Mouse (Mus musculus): ENCODE results near the gene Pex16. TPM values are rescaled to one million over a fixed set of nuclear protein-coding genes. Genes with fewer than 3 reads are reported as not detected.

The Pex16 gene
- polyA plus RNA-seq, 1 experiment from 2014 or later, result 23.7 TPM

- no peak overlapping the region for H3K4me2 ChIP-seq (ENCODE audit: low read depth, low read length)
- no peak overlapping the region for H3K9ac ChIP-seq (ENCODE audit: low read depth, low read length)
- H3K9me3 ChIP-seq (replicated peaks; ENCODE audit: control insufficient read depth, low read length), result no peaks in the 10 kb centered on the region
- 70% methylated on average over 4 of the region's 4 CpGs for WGBS (ENCODE audit: insufficient replicate concordance)
- no peak overlapping the region for H3K4me3 ChIP-seq (ENCODE audit: low read depth, low read length)
- no peak overlapping the region for H3K27ac ChIP-seq (ENCODE audit: low read length)
- peaks cover 25% of the 10 kb centered on the region for H3K36me3 ChIP-seq (ENCODE audit: control insufficient read depth, insufficient read depth)
- peaks cover 3% of the 10 kb centered on the region; the same call in 1 of the 2 replicates for H3K27me3 ChIP-seq (ENCODE audit: control insufficient read depth, insufficient read depth, low read depth, low read length)
- no peak for ATAC-seq (ENCODE audit: low read depth)
- H3K4me1 ChIP-seq (ENCODE audit: control insufficient read depth, low read depth, low read length), result no peaks in the 10 kb centered on the region
These were observed 8.3 kb downstream of the Pex16 start for GRCm38 (mm10) chr2:92382759-92383158.

GRCm38 (mm10) chr2:92384101-92384500, 9.6 kb downstream of the Pex16 start:
- H3K4me2 ChIP-seq (ENCODE audit: low read depth, low read length), result no peak overlapping the region
- H3K4me3 ChIP-seq (ENCODE audit: low read depth, low read length), result no peak overlapping the region
- H3K4me1 ChIP-seq (ENCODE audit: control insufficient read depth, low read depth, low read length), result no peaks in the 10 kb centered on the region
- H3K27ac ChIP-seq (ENCODE audit: low read length), result no peak overlapping the region
- 53% methylated on average over 4 of the region's 4 CpGs for WGBS (ENCODE audit: insufficient replicate concordance)
- ATAC-seq (ENCODE audit: low read depth), result no peak
- H3K9ac ChIP-seq (ENCODE audit: low read depth, low read length), result no peak overlapping the region
- no peaks in the 10 kb centered on the region for H3K9me3 ChIP-seq (replicated peaks; ENCODE audit: control insufficient read depth, low read length)
- H3K36me3 ChIP-seq (ENCODE audit: control insufficient read depth, insufficient read depth), result peaks cover 16% of the 10 kb centered on the region
- peaks cover 17% of the 10 kb centered on the region for H3K27me3 ChIP-seq (ENCODE audit: control insufficient read depth, insufficient read depth, low read depth, low read length)

GRCm38 (mm10) chr2:92385113-92386051, 10.9 kb downstream of the Pex16 start:
- Histone ChIP-seq H3K9ac (ENCODE audit: low read depth, low read length) (no peak overlapping the region), H3K27me3 (ENCODE audit: control insufficient read depth, insufficient read depth, low read depth, low read length) (peaks cover 29% of the 10 kb centered on the region), H3K36me3 (ENCODE audit: control insufficient read depth, insufficient read depth) (peaks cover 7% of the 10 kb centered on the region), H3K4me2 (ENCODE audit: low read depth, low read length) (no peak overlapping the region), H3K27ac (ENCODE audit: low read length) (no peak overlapping the region), H3K4me1 (ENCODE audit: control insufficient read depth, low read depth, low read length) (peaks cover 4% of the 10 kb centered on the region), H3K4me3 (ENCODE audit: low read depth, low read length) (no peak overlapping the region), H3K9me3 (replicated peaks; ENCODE audit: control insufficient read depth, low read length) (no peaks in the 10 kb centered on the region)
- ATAC-seq (ENCODE audit: low read depth), result no peak
- 64% methylated on average over 22 of the region's 22 CpGs for WGBS (ENCODE audit: insufficient replicate concordance)

- H3K36me3 ChIP-seq (ENCODE audit: control insufficient read depth, insufficient read depth), result no peaks in the 10 kb centered on the region
- H3K27me3 ChIP-seq (ENCODE audit: control insufficient read depth, insufficient read depth, low read depth, low read length), result peaks cover 45% of the 10 kb centered on the region
- WGBS (ENCODE audit: insufficient replicate concordance), result 75% methylated on average over 30 of the region's 30 CpGs
- H3K27ac ChIP-seq (ENCODE audit: low read length), result no peak overlapping the region
- H3K4me1 ChIP-seq (ENCODE audit: control insufficient read depth, low read depth, low read length), result peaks cover 6% of the 10 kb centered on the region
- H3K9me3 ChIP-seq (replicated peaks; ENCODE audit: control insufficient read depth, low read length), result no peaks in the 10 kb centered on the region
- no peak overlapping the region for H3K4me2 ChIP-seq (ENCODE audit: low read depth, low read length)
- H3K4me3 ChIP-seq (ENCODE audit: low read depth, low read length), result no peak overlapping the region
- no peak overlapping the region for H3K9ac ChIP-seq (ENCODE audit: low read depth, low read length)
- no peak for ATAC-seq (ENCODE audit: low read depth)
These were observed 12.5 kb downstream of the Pex16 start for GRCm38 (mm10) chr2:92386821-92387570.

- peaks cover 52% of the 10 kb centered on the region for H3K27me3 ChIP-seq (ENCODE audit: control insufficient read depth, insufficient read depth, low read depth, low read length)
These were observed 13.2 kb downstream of the Pex16 start for GRCm38 (mm10) chr2:92387646-92388045.

GRCm38 (mm10) chr2:92388081-92388517, 13.6 kb downstream of the Pex16 start:
- Histone ChIP-seq H3K4me3 (ENCODE audit: low read depth, low read length) (no peak overlapping the region), H3K36me3 (ENCODE audit: control insufficient read depth, insufficient read depth) (no peaks in the 10 kb centered on the region), H3K9ac (ENCODE audit: low read depth, low read length) (no peak overlapping the region), H3K27me3 (ENCODE audit: control insufficient read depth, insufficient read depth, low read depth, low read length) (peaks cover 56% of the 10 kb centered on the region), H3K4me2 (ENCODE audit: low read depth, low read length) (no peak overlapping the region), H3K27ac (ENCODE audit: low read length) (no peak overlapping the region), H3K9me3 (replicated peaks; ENCODE audit: control insufficient read depth, low read length) (no peaks in the 10 kb centered on the region), H3K4me1 (ENCODE audit: control insufficient read depth, low read depth, low read length) (peaks cover 6% of the 10 kb centered on the region)
- ATAC-seq (ENCODE audit: low read depth), result no peak
- WGBS (ENCODE audit: insufficient replicate concordance), result 57% methylated on average over 3 of the region's 3 CpGs

More at GRCm38 (mm10) chr2:92387646-92388045, 13.2 kb downstream of the Pex16 start:
- WGBS (ENCODE audit: insufficient replicate concordance), result 50% methylated on average over 4 of the region's 4 CpGs
- no peak overlapping the region for H3K9ac ChIP-seq (ENCODE audit: low read depth, low read length)
- no peak overlapping the region for H3K4me2 ChIP-seq (ENCODE audit: low read depth, low read length)
- H3K27ac ChIP-seq (ENCODE audit: low read length), result no peak overlapping the region
- no peaks in the 10 kb centered on the region for H3K36me3 ChIP-seq (ENCODE audit: control insufficient read depth, insufficient read depth)
- no peaks in the 10 kb centered on the region for H3K9me3 ChIP-seq (replicated peaks; ENCODE audit: control insufficient read depth, low read length)
- no peak for ATAC-seq (ENCODE audit: low read depth)
- H3K4me3 ChIP-seq (ENCODE audit: low read depth, low read length), result no peak overlapping the region
- H3K4me1 ChIP-seq (ENCODE audit: control insufficient read depth, low read depth, low read length), result peaks cover 6% of the 10 kb centered on the region

- Histone ChIP-seq H3K27me3 (ENCODE audit: control insufficient read depth, insufficient read depth, low read depth, low read length) (peaks cover 66% of the 10 kb centered on the region), H3K4me3 (ENCODE audit: low read depth, low read length) (peak overlapping the region; percentile 55), H3K4me2 (ENCODE audit: low read depth, low read length) (peak overlapping the region; percentile 54), H3K4me1 (ENCODE audit: control insufficient read depth, low read depth, low read length) (peaks cover 6% of the 10 kb centered on the region), H3K9ac (ENCODE audit: low read depth, low read length) (peak overlapping the region; percentile 37; the same call in 1 of the 2 replicates), H3K36me3 (ENCODE audit: control insufficient read depth, insufficient read depth) (no peaks in the 10 kb centered on the region), H3K9me3 (replicated peaks; ENCODE audit: control insufficient read depth, low read length) (no peaks in the 10 kb centered on the region), H3K27ac (ENCODE audit: low read length) (no peak overlapping the region)
- 2% methylated on average over 57 of the region's 62 CpGs for WGBS (ENCODE audit: insufficient replicate concordance)
- ATAC-seq (ENCODE audit: low read depth), result peak; percentile 44
These were observed 14.6 kb downstream of the Pex16 start for GRCm38 (mm10) chr2:92388891-92389641.

- Histone ChIP-seq H3K9ac (ENCODE audit: low read depth, low read length) (no peak overlapping the region), H3K4me3 (ENCODE audit: low read depth, low read length) (peak overlapping the region; percentile 55), H3K36me3 (ENCODE audit: control insufficient read depth, insufficient read depth) (no peaks in the 10 kb centered on the region), H3K27me3 (ENCODE audit: control insufficient read depth, insufficient read depth, low read depth, low read length) (peaks cover 66% of the 10 kb centered on the region), H3K4me2 (ENCODE audit: low read depth, low read length) (peak overlapping the region; percentile 54), H3K9me3 (replicated peaks; ENCODE audit: control insufficient read depth, low read length) (no peaks in the 10 kb centered on the region), H3K27ac (ENCODE audit: low read length) (no peak overlapping the region), H3K4me1 (ENCODE audit: control insufficient read depth, low read depth, low read length) (peaks cover 6% of the 10 kb centered on the region)
- ATAC-seq (ENCODE audit: low read depth), result no peak
- WGBS (ENCODE audit: insufficient replicate concordance), result 15% methylated on average over 10 of the region's 10 CpGs
These were observed 15.2 kb downstream of the Pex16 start for GRCm38 (mm10) chr2:92389645-92390044.
